Mouse (Mus musculus): Measurements from ENCODE around the gene Zfp536.

Zfp536 gene

GRCm38 (mm10) chr7:37439912-37440311, 333.5 kb downstream of the Zfp536 start:
- no peak for DNase-seq

GRCm38 (mm10) chr7:37439117-37439844, 334.2 kb downstream of the Zfp536 start:
- no peak for DNase-seq

DNA sequence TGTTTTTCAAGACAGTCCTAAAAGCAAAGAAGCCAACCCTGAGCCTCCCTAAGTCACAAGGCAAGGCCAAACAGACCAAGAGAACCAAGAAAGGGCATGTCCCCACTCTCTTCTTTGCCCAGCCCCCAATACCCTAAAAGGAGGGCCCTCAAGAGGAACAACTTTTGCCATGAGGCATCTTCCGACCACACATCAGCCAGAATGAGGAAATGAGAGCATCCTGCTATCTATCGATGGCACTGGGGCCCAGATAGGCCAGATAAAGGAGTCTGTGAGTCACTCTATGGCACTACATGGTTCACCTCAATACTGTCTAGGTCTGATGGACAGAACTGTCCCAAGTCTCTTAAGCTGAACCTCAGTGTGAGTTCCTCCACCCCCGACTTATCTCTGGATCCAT, 335.6 kb downstream of the Zfp536 start:
- DNase-seq = no peak

DNA sequence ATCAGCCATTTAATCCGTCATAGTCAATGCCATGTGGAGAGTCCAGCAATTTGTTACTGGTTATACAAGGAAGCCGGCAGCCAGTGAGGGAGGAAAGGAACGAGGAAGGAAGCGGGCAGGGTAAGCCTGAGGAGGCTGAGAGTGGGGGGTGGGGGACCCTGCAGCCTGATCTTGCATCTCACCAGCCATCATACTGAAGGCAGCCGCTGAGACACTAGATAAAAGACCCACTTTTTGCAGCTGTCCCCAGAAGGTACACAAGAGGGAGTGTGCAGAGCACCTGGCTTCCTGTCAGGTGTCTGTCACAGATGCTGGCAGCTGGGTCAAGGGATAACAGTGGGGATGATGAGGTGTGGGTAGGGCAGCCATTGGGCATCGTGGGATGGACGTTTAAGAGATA, 340.3 kb downstream of the Zfp536 start:
- DNase-seq = no peak

DNA sequence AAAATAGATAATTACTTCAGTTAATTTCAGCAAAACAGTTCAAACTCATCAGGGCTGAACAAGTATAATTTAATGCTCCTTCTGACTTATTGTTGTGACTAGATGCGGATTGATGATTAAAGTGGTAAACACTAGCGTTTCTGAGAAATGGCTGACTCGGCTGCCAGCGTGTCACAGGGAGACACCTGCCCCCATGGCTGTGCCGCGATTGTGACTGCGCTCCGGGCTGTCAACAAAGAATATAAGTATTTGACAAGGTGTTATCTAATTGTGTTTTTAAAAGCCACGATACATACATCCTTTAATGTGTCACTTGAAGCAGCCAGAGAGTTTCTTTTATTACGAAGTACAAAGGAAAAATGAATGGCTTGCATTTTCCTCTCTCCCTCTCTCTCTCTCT, 342.0 kb downstream of the Zfp536 start:
- no peak for DNase-seq

DNA sequence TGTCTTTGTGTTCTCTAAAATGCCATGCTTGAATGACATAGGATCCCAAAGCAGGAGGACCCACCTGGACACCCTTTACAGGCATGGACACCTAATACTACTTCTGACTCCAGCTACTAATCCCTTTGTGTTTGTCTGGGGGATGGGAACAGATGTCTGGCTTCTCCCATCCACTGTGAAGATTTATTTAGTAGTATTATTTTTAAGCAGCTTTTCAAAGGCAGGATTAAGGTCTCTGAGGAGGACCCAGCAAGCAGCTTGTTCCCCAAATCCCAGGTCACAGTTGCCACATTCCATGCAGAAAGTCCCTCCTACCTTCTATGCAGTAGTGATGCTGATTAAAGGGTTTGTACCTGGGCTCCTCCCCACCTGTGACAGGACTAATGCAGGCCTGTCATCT, 347.4 kb downstream of the Zfp536 start:
- no peak for DNase-seq

GRCm38 (mm10) chr7:37422966-37423365, 350.5 kb downstream of the Zfp536 start:
- no peak for DNase-seq
